Mouse (Mus musculus) megakaryocyte, embryonic 14.5 days (primary cell): ENCODE measurements around the gene Rasa4.

Source experiments
- FLI1 ChIP-seq: IDR thresholded peaks from 2 replicates; pipeline ENCODE4 v1.6.1; 2012; ENCODE audit warnings: low read length, inconsistent platforms, mixed read lengths
- GATA1 ChIP-seq: IDR thresholded peaks from 3 replicates; pipeline ENCODE4 v1.6.1; 2012; ENCODE audit warnings: mixed read lengths, low read length, inconsistent platforms, borderline replicate concordance

DNA sequence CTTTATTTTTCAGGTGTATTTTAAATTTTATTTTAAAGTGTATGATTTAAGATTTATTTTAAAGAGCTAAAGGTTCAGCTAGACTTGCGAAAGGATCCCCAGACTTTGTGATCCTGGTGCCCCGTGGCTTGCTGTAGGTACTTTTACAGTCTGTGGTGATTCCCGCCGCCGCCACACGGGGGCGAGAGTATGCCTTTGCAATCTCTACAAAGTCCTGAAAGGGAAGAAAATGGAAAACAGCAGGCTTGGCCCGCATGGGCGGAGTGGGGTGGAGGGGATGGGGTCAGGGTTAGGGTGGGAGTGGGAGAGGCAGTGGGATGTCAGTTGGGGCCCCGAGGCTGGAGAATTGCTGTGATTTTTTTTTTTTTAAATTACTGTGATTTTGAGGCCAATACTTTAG lies 37.7 kb upstream of the Rasa4 start:
- no peak for TF ChIP-seq GATA1
- TF ChIP-seq FLI1 = no peak
